Mouse (Mus musculus): ENCODE measurements around the gene Tjp1. TPM values are rescaled to one million over a fixed set of nuclear protein-coding genes. Genes with fewer than 3 reads are reported as not detected.

Tjp1 gene
- total and polyA plus RNA-seq, 3 experiments = not detected

DNA sequence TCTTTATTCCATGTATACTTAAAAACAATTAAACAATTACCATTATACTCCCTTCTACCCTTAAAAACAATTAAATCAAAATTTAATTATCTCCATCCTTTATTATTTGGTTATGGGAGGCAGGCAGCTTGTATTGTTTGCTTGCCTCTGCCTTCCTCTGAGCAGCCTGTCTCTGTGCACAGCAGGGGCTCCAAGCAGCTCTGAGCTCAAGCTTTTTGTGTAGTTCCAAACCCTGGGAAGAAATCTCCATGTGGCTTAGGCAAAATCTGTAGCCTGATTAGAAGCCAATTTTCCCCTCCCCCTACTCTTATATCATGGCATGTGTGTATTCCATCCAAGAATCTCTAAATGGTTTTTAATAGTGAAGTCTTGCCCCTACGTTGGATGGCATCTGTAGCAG lies 28.4 kb upstream of the Tjp1 start:
- Histone ChIP-seq H3K4me2 (ENCODE audit: insufficient read depth, low read depth, poor library complexity, severe bottlenecking) (no peak overlapping the region), H3K9me3 (replicated peaks; ENCODE audit: low read length) (no peaks in the 10 kb centered on the region), H3K27ac (ENCODE audit: insufficient read depth, low read depth) (no peak overlapping the region), H3K4me3 (replicated peaks in 1 of 3; ENCODE audit: low read depth in 2 of 3, low read length in 2 of 3, poor library complexity in 1 of 3) (no peak overlapping the region), H3K79me2 (replicated peaks; ENCODE audit: control insufficient read depth, extremely low read depth, insufficient read depth, poor library complexity, severe bottlenecking) (no peaks in the 10 kb centered on the region), H3K36me3 (replicated peaks in 1 of 2; ENCODE audit: control insufficient read depth in 1 of 2, insufficient read depth in 1 of 2, low read length in 1 of 2) (no peaks in the 10 kb centered on the region), H3K4me1 (ENCODE audit: control insufficient read depth in 1 of 2, insufficient read depth in 2 of 2) (no peaks in the 10 kb centered on the region), H3K9ac (ENCODE audit: insufficient read depth, low read depth) (no peak overlapping the region), H3K27me3 (replicated peaks) (peaks cover 22% of the 10 kb centered on the region)
- TF ChIP-seq MAX (IDR thresholded peaks at IDR 0.05; ENCODE audit: low read length) (no peak), ZNF384 (IDR thresholded peaks at IDR 0.05; ENCODE audit: low read depth, low read length) (no peak), NELFE (IDR thresholded peaks at IDR 0.05; ENCODE audit: low read depth, low read length) (no peak), CHD1 (IDR thresholded peaks at IDR 0.05; ENCODE audit: low read depth, low read length) (no peak), SMC3 (IDR thresholded peaks at IDR 0.05; ENCODE audit: low read depth, low read length) (no peak), ETS1 (conservative IDR thresholded peaks at IDR 0.05; ENCODE audit: low read depth, low read length) (no peak), SIN3A (IDR thresholded peaks at IDR 0.05; ENCODE audit: low read length) (no peak), IRF4 (IDR thresholded peaks at IDR 0.05; ENCODE audit: low read depth, low read length) (no peak), ZC3H11A (IDR thresholded peaks at IDR 0.05; ENCODE audit: low read depth, low read length) (no peak), ZKSCAN1 (IDR thresholded peaks at IDR 0.05; ENCODE audit: borderline replicate concordance, low read depth, low read length) (no peak), E2F4 (IDR thresholded peaks at IDR 0.05; ENCODE audit: insufficient replicate concordance, low read depth, low read length) (no peak)
- dilution Hi-C loops (cut with MboI; ENCODE audit: extremely low pct_ligation_motif_present, extremely low pct_unique_long_range_greater_than_20kb, low sequenced_read_pairs) (no loop called here), in situ Hi-C loops (cut with MboI; ENCODE audit: low pct_ligation_motif_present, low pct_unique_long_range_greater_than_20kb, low sequenced_read_pairs) (no loop called here)
- DNase-seq (ENCODE audit: extremely low read depth) = no peak

DNA sequence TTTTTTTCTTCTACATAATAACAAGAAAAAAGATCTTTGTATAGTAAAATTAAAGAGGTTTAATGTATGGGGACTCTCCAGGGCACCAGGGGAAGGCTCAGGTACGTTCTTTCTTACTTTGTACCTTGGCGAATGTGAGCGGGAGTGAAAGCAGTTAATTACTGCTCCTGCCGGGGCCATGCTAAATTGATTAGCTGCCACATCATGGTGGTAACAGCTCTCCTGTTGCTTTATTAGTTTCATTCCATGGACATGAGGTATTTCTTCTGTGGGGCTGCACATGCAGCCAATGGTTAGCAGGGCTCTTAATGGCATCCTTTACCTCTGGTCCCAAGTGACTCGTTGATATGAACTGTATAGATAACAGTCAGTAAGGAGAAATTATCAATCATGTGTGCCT lies 18.2 kb upstream of the Tjp1 start:
- Histone ChIP-seq H3K4me2 (ENCODE audit: insufficient read depth, low read depth, poor library complexity, severe bottlenecking) (no peak overlapping the region), H3K27ac (ENCODE audit: insufficient read depth, low read depth) (no peak overlapping the region), H3K27me3 (replicated peaks) (peaks cover 15% of the 10 kb centered on the region), H3K36me3 (replicated peaks in 1 of 2; ENCODE audit: control insufficient read depth in 1 of 2, insufficient read depth in 1 of 2, low read length in 1 of 2) (no peaks in the 10 kb centered on the region), H3K79me2 (replicated peaks; ENCODE audit: control insufficient read depth, extremely low read depth, insufficient read depth, poor library complexity, severe bottlenecking) (no peaks in the 10 kb centered on the region), H3K4me1 (ENCODE audit: control insufficient read depth in 1 of 2, insufficient read depth in 2 of 2) (no peaks in the 10 kb centered on the region), H3K9ac (ENCODE audit: insufficient read depth, low read depth) (no peak overlapping the region), H3K9me3 (replicated peaks; ENCODE audit: low read length) (no peaks in the 10 kb centered on the region), H3K4me3 (replicated peaks in 1 of 3; ENCODE audit: low read depth in 2 of 3, low read length in 2 of 3, poor library complexity in 1 of 3) (no peak overlapping the region)
- in situ Hi-C loops (cut with MboI; ENCODE audit: low pct_ligation_motif_present, low pct_unique_long_range_greater_than_20kb, low sequenced_read_pairs) = no loop called here
- TF ChIP-seq NRF1 (IDR thresholded peaks at IDR 0.05; ENCODE audit: low read depth, low read length) = no peak
- TF ChIP-seq ZC3H11A (IDR thresholded peaks at IDR 0.05; ENCODE audit: low read depth, low read length) = no peak
- TF ChIP-seq SIN3A (IDR thresholded peaks at IDR 0.05; ENCODE audit: low read length) = no peak
- TF ChIP-seq MYC (IDR thresholded peaks at IDR 0.05; ENCODE audit: low read depth, low read length) = no peak
- no peak for TF ChIP-seq MEF2A (IDR thresholded peaks at IDR 0.05; ENCODE audit: borderline replicate concordance, low read depth, low read length)
- no peak for TF ChIP-seq USF2 (conservative IDR thresholded peaks at IDR 0.05; ENCODE audit: low read depth, low read length)
- TF ChIP-seq USF1 (IDR thresholded peaks at IDR 0.05; ENCODE audit: low read depth, low read length) = no peak
- TF ChIP-seq KAT2A (IDR thresholded peaks at IDR 0.05; ENCODE audit: insufficient replicate concordance, low read length) = no peak
- no peak for TF ChIP-seq RCOR1 (conservative IDR thresholded peaks at IDR 0.05; ENCODE audit: low read depth, low read length)
- TF ChIP-seq UBTF (IDR thresholded peaks at IDR 0.05; ENCODE audit: low read depth, low read length) = no peak
- no peak for TF ChIP-seq BHLHE40 (IDR thresholded peaks at IDR 0.05; ENCODE audit: low read depth, low read length)
- no peak for TF ChIP-seq ZNF384 (IDR thresholded peaks at IDR 0.05; ENCODE audit: low read depth, low read length)
- TF ChIP-seq MAX (IDR thresholded peaks at IDR 0.05; ENCODE audit: low read length) = no peak
- no peak for DNase-seq (ENCODE audit: extremely low read depth)
- dilution Hi-C loops (cut with MboI; ENCODE audit: extremely low pct_ligation_motif_present, extremely low pct_unique_long_range_greater_than_20kb, low sequenced_read_pairs) = no loop called here
